Mouse (Mus musculus): ENCODE measurements around the gene Zdhhc14. TPM values are rescaled to one million over a fixed set of nuclear protein-coding genes. Genes with fewer than 3 reads are reported as not detected.

Gene Zdhhc14
- total RNA-seq (2023), result 5.0 TPM

DNA sequence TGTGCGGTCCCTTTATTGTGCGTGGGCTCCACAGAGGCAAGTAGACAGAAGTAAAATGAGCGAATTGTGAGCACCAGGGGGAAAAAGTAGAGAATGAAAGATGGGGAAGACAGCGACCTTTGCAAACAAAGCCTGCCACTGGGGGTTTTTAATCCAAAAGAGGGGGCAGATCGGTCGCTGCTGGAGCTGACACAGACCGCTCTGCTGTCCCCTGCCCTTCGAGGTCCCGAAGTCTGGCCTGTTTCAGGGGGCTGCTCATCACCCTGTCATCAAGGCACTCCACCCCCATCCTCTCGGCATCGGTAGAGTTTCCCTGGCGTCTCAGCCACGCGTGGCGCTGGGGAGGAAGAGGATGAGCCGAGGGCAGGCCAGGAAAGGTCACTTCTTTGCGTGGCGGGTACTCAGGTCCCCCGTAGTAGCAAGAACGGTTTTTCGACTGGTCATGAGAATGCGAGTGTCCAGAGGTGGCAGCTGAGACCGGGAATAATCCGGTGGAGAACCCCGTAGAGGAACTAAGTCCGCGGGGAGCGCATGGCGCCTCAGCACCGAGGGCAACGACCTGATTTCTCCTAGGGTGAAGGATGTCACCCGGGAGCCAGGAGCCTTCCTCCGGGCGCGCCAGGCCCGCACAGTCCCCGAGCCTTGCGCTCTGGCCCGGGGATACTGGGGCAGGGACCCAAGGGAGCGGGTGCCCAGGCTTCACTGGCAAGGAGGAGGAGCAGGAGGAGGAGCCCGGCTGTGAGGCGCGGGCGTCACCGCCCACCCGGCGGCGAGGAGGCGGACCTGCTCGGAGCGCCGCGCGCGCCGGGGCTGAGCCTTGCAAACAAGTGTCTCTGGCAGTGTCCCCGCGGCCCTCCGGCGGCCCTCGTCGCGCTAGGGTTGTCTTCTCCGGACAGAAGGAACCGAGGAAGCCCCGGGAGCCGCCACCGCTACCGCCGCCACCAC, at the start of gene Zdhhc14:
Zdhhc14 (plus strand) TSS at position 757 of the 945 bp plus-strand sequence.

Other genes with a start within 250 kb of the Zdhhc14 start
- gene Ldhal6b, start 73.8 kb upstream of the Zdhhc14 start, total RNA-seq (2023), result 2.5 TPM
- 28.4 TPM for gene Tmem242, start 52.3 kb upstream of the Zdhhc14 start, total RNA-seq (2023)

All from CD8-positive naive resting alpha-beta T cell, adult 57 days (primary cell).